Mouse (Mus musculus) WW6 (cell line): ENCODE results near the gene Dnajc5.
"Not testable (repeated sequence)": the region's sequence is repeated elsewhere in the genome, so short reads cannot be mapped to it uniquely, and the experiment has no call there.

ENCODE experiments used
- DNase-seq: peaks from one replicate; pipeline ENCODE4 v3.0.0-alpha.2; 2013; ENCODE audit warnings: low read depth, low spot score

Dnajc5 gene

DNA sequence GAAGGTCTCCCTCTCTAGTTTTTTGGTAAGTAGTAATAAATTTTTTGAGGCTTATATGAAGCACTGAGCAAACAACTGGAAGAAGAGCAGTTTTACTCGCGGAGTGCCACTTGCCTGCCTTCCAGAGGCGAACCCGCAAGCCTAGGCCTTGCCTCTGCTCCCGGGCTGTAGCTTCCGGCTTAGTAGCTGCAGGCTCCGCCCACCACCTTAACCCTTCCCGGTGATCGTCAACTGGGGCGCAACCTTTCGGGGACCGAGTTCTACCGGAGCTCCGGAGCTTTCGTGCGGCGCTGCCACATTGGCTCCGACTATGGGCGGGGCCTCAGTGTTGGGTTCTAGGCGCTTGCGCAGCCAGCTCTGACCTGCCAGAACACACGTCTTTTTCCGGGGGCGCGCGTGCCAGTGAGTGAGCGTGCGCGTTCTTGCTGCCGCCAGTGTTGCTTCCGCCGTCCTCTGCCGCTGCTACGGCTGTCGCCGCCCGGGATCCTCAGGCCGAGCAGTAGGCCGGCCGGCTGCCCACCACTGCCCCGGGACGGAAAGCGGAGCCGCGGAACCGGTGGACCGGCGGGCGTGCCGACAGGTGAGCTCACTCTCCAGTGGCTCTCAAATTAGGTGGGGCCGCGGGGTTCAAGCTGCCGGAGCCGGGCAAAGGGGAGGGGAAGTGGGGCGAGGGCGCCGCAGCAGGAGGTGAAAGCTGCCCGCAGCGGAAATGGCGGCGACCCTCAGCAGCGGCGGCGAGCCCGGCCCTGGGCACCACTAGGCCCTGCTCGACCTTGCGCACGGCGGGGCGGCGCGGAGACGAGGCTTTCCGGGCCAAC, at the start of gene Dnajc5:
TSS of gene Dnajc5 (plus strand) at position 368 of the 818 bp plus-strand sequence.
- peak; percentile 90 for DNase-seq

- no peak for DNase-seq
Observed at GRCm38 (mm10) chr2:181471246-181471645, 49.0 kb upstream of the Dnajc5 start.

DNA sequence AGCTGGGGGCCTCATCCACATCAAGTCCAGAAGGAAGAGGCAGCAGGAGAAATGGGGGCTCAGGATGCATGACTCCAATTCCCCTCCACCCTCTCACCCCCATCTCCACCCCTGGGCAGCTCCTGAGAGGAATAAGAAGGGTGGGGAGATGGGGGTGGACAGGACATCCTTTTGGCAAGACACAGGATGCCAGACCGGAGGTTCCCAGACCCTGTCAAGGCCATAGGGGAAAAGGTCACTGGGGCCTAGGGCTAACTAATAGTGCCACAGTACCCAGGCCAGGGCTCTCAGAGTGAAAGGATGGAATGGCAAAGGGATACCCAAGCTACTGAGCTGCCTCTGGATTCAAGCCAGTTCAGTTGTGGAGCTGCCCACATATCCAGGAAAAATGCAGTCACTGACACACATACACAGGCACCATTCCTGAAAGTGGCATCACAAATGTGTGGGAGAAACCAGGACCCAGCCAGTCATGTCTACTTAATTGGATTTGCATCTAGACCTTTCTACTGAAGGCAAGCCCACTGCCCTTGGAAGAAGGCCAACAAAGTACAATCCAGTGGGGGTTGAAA, 47.9 kb upstream of the Dnajc5 start:
- DNase-seq = no peak

GRCm38 (mm10) chr2:181483120-181483519, 37.2 kb upstream of the Dnajc5 start:
- DNase-seq = no peak

DNA sequence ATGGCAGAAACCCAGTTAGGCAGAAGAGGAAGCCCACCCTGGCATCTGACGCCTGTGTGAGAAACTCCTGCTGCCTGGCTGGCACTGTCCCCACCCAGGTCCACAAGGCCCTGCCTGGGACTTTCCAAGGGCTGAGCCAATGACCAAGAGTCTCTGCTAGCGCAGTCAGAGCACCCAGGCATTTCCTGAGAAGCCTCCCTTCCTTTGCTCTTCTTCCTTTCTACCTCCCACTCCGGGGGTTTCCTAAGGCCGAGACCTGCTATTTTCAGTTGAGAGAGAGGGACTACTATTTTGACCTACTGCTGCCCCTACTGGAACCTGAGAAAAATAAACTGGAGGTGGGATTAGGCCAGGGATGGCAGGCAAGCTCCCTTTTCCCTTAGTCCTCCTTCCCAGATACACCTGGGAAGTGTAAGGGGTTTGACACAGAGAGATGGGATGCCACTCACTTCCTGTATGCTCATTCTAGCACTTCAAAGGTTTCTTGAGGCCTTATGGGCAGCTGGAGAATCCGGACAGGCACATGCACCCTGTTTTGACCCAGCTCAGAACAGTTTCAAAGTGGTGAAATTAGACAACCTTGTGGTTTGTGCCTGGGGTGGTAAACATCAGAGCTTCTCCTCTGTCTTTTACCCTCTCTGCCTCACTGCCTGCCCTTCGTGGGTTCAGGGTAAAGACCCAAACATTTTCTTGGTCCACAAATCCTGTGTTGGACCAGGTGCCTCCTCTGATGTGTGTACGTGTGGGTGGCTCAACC, 36.5 kb upstream of the Dnajc5 start:
- DNase-seq = no peak

- no peak for DNase-seq
Observed at GRCm38 (mm10) chr2:181484456-181485233, 35.6 kb upstream of the Dnajc5 start.

GRCm38 (mm10) chr2:181485741-181486140, 34.5 kb upstream of the Dnajc5 start:
- no peak for DNase-seq

GRCm38 (mm10) chr2:181487338-181488277, 32.7 kb upstream of the Dnajc5 start:
- DNase-seq = no peak

DNA sequence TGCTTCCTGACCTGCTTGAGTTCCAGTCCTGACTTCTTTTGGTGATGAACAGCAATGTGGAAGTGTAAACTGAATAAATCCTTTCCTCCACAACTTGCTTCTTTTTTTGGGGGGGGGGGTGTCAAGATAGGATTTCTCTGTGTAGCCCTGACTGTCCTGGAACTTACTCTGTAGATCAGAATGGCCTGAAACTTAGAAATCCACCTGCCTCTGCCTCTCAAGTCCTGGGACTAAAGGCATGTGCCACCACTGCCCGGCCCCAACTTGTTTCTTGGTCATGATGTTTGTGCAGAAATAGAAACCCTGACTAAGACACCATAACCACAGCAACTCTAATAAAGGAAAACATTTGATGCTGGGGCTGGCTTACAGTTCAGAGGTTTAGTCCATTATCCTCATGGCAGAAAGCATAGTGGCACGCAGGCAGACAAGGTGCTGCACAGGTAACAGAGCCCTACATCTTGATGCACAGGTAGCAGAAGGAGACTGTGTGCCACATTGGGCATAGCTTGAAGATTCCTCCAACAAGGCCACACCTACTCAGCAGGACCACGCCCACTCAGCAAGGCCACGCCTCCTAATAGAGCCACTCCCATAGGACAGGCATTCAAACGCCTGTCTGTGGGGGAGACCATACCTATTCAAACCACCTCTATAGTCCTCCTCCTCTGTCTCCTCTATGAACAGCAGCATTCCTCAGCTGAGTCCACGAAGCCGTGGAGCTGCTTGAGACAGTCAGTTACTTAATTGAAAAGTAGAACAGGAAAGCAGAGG, 28.7 kb upstream of the Dnajc5 start:
- DNase-seq = peak; percentile 55

DNA sequence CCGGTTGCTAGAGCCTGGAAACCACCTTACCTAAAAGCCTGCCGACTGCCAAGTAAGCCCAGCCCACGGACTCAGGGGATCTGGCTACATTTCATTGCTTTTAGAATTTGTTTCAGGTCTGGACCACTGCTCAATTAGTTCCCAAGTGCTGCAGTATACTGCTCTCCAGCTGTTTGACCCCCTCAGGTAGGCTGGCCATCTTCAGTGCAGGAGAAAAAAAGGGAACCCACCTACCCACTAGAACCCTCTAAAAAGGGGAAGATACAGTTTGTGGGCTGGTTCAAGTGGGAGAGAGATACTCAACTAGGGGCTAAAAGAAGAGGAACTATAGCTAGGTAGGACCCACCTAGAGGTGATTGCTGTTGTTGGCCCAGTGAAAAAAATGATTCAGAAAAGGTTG, 28.1 kb upstream of the Dnajc5 start:
- no peak for DNase-seq

DNA sequence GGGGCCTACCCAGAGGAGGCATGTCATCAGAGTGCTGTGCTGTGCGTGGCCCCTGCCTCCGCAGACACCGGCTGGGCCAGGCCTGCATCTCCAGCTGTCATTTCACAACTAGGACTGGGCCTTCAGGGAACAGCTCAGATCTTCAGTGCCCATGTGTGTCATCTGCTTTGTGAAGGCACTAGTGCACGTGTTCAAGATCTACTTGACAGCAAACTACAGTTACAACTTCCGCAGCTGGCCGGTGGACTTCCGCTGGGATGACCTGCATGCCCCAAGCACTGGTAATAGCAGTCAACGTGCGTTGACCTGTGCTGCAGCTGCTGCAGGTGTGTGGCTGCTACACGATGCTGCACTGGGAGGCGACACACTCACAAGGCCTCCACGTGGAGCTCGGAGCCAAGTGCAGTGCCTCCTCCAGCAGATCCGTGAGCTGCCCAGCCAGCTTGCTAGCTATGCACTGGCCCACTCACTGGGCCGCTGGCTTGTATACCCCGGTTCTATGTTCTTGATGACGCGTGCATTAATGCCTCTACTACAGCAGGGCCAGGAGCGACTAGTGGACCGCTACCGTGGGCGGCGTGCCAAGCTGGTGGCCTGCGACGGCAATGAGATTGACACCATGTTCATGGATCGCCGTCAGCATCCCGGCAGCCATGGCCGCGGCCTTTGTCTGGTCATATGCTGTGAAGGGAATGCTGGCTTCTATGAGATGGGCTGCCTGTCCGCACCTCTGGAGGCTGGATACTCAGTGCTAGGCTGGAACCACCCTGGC, 26.9 kb upstream of the Dnajc5 start, which contains the start of gene Abhd16b:
TSS of gene Abhd16b (plus strand) at position 51 of the 772 bp plus-strand sequence.
- no peak for DNase-seq

- no peak for DNase-seq
Observed at GRCm38 (mm10) chr2:181494266-181494945, 25.9 kb upstream of the Dnajc5 start.

- not testable (repeated sequence) for DNase-seq
Observed at GRCm38 (mm10) chr2:181495845-181496244, 24.4 kb upstream of the Dnajc5 start.

DNA sequence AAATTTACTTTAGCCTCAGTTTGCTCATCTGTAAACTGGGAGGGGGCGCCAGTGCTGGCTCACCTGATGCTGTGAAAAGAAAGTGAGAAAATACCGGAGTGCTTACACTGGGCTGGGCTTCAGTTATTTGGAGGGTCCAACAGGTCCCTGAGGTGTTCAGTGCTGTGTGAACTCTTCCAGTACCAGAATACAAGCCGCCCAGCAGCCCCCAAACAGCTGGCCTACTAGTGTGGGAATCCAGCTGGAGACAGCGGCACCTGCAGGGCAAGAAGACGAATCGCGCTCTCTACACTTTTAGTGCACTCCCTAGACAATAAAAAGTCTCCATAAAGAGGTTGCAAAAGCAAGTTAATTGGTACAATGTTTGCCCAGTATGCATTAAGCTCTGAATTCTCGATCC, 24.0 kb upstream of the Dnajc5 start:
- DNase-seq = no peak

DNA sequence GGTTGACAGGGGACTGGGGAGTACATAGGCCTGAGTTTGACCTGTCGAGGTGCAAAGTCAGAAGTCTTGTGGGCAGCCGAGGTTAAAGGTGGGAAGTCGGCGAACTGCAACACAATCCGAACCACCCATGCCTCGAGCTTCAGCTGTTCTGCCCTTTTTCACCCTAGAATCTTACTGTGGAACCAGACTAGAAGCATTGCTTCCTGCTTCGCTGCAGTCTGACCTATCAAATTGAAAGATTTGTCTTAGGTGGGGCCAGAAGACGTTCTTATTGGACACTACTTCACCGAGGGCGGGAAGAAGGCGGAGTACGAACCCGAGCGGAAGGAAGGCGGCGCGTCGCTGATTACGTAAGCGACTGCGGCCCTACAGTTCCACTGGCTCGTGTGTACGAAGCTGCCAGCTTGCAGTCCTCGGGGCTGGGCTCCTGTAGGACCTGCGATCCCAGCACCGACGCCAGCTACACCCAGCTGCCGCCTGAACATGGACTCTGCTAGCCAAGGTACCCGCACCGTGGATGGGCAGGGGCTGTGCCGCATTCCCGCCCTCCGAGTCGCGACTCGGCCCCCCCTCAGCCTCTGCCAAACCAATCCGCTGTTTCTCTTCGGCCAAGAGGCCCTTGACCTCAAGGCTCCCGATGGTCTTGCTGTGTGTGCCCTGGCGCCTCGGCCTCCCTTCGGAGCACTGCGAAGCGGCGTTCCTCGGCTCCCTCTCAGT, 23.3 kb upstream of the Dnajc5 start, which contains the start of gene Tpd52l2:
TSS of gene Tpd52l2 (plus strand) at position 312 of the 717 bp plus-strand sequence.
- DNase-seq = peak; percentile 95

DNA sequence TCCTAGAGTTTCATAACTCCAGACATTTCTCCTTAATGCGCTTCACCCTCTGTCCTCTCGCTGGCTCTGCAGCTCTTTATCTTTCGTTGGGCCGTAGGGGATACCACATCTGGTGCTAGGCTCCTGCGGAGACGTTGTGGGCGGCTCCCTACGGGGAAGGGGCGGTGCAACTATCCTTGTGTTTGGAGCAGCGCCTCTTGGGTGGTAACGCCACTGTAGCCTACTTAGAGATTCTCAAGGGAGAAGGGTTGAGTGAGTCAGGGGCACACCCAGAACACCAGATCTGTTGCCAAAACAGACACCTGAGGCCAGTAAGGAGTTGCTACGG, 22.8 kb upstream of the Dnajc5 start:
- DNase-seq = peak; percentile 66

DNA sequence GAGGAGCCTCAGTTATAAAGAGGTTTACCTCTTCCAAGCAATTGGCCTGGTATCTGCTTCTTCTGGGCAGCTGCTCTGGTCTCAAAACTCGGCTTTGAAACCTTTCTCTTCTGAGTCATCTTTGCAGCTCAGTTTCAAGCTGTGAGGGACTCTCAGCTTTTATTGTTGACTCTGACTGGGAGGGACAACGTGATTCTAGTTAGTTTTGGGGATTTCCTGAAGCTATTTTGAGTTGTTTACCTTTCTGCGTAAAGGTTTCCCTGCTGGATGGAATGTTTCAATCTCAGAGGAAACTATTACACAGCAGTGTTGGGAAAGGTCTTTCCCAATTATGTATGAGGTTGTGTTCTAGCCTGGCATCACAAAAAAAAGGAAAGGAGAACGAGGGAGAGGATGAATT, 21.6 kb upstream of the Dnajc5 start:
- no peak for DNase-seq

DNA sequence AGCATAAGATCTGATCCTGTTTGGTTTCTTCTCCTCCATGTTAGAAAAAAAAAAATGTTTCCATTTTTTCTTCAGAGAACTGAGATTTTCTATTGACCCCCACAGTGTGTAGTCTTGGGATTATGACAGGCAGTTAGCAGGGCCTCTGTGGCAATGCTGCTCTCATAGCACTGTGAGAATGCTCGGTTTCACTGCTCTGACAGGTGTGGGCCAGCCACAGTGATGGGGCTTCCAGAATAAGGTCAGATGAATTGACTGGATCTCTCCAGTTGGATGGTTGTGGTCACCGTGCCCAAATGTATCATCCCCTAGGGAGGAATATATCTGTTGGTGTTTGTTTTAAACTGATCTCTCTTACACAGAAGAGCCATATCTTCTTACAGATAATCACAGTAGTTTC, 11.1 kb upstream of the Dnajc5 start:
- no peak for DNase-seq
